In genomic region chr19:4810309-4810708, GRCm38 (mm10) we compare ENCODE assay signal across 8 mouse cellular contexts. TPM values are rescaled to one million over a fixed set of nuclear protein-coding genes. Genes with fewer than 3 reads are reported as not detected.
A peak's percentile ranks its signal among the peaks of the same experiment; 100 is the strongest.
DNase-seq lines count a peak whose midpoint lies in the region; ATAC-seq and TF ChIP-seq lines count a peak whose summit lies in the region.
"Had no signal": no experiment of that assay in that cellular context is flagged by ENCODE, and none has a peak within 500 bp of the region (broad histone marks: within the 10 kb centered on the region; RNA-seq: fewer than 3 reads in every experiment).

No protein-coding gene starts in this region.

- H3K4me1 ChIP-seq in megakaryocyte, embryonic 14.5 days = peaks cover 43% of the 10 kb centered on the region
- peaks cover 5% of the 10 kb centered on the region for H3K4me1 ChIP-seq in embryonic fibroblast, embryonic 13.5 days (ENCODE audit: control insufficient read depth, insufficient read depth, low read length)
- H3K4me1 ChIP-seq in limb, embryonic 13.5 days = peaks cover 26% of the 10 kb centered on the region
- peaks cover 18% of the 10 kb centered on the region for H3K4me1 ChIP-seq in stomach, embryonic 16.5 days (ENCODE audit: control insufficient read depth, insufficient read depth, low read length)

- H3K4me3 ChIP-seq in megakaryocyte, embryonic 14.5 days (replicated peaks) = peak overlapping the region; percentile 99
- peak overlapping the region; percentile 57 for H3K4me3 ChIP-seq in embryonic fibroblast, embryonic 13.5 days (ENCODE audit: insufficient read depth, low read length)
- H3K4me3 ChIP-seq in limb, embryonic 13.5 days = peak overlapping the region; percentile 89
- H3K4me3 ChIP-seq in stomach, embryonic 16.5 days (replicated peaks; ENCODE audit: low read length) = peak overlapping the region; percentile 97

- peak overlapping the region; percentile 85 for H3K4me2 ChIP-seq in limb, embryonic 13.5 days (replicated peaks)
- H3K4me2 ChIP-seq in stomach, embryonic 16.5 days (ENCODE audit: low read depth, low read length) = peak overlapping the region; percentile 61

- peak overlapping the region; percentile 82 for H3K9ac ChIP-seq in limb, embryonic 13.5 days
- peak overlapping the region; percentile 79 for H3K9ac ChIP-seq in stomach, embryonic 16.5 days (ENCODE audit: low read length)

- TF ChIP-seq POLR2A in embryonic fibroblast, embryonic 13.5 days (IDR thresholded peaks at IDR 0.05; ENCODE audit: low read depth, low read length) = no peak

- no peak for DNase-seq in layer of hippocampus, postnatal 14 days (ENCODE audit: low spot score in 2 of 2)
- DNase-seq in urinary bladder, postnatal 10 days (ENCODE audit: low spot score) = no peak

- H3K36me3 ChIP-seq in megakaryocyte, embryonic 14.5 days (replicated peaks; ENCODE audit: low read length) = peaks cover 4% of the 10 kb centered on the region
- H3K36me3 ChIP-seq in limb, embryonic 13.5 days = peaks cover 4% of the 10 kb centered on the region
- no peaks in the 10 kb centered on the region for H3K36me3 ChIP-seq in stomach, embryonic 16.5 days (ENCODE audit: control insufficient read depth, insufficient read depth, low read length)

- WGBS in limb, embryonic 13.5 days = under 1% methylated on average over 14 of the region's 14 CpGs
- WGBS in stomach, embryonic 16.5 days = under 1% methylated on average over 14 of the region's 14 CpGs

- peak overlapping the region; percentile 69; the same call in 1 of the 2 replicates for H3K27ac ChIP-seq in embryonic fibroblast, embryonic 13.5 days (ENCODE audit: insufficient read depth, low read length)
- H3K27ac ChIP-seq in limb, embryonic 13.5 days = peak overlapping the region; percentile 91; the same call in 1 of the 2 replicates
- peak overlapping the region; percentile 94 for H3K27ac ChIP-seq in stomach, embryonic 16.5 days (ENCODE audit: low read length)

- TF ChIP-seq CTCF in embryonic fibroblast, embryonic 13.5 days (IDR thresholded peaks at IDR 0.05; ENCODE audit: borderline replicate concordance, insufficient read depth, low read length) = no peak

- ATAC-seq in megakaryocyte, adult 5-6 weeks (ENCODE audit: poor library complexity, severe bottlenecking) = no peak
- no peak for ATAC-seq in limb, embryonic 13.5 days (ENCODE audit: low FRiP score, low read depth)
- ATAC-seq in stomach, embryonic 16.5 days (ENCODE audit: insufficient read depth, low FRiP score) = no peak

- H3K9me3 ChIP-seq in megakaryocyte, embryonic 14.5 days = peaks cover 4% of the 10 kb centered on the region
- 0 out of 2 replicates have a peak, but pooled peaks cover under 1% of the 10 kb centered on the region for H3K9me3 ChIP-seq in limb, embryonic 13.5 days
- H3K9me3 ChIP-seq in stomach, embryonic 16.5 days (replicated peaks; ENCODE audit: control insufficient read depth, low read length) = no peaks in the 10 kb centered on the region

- H3K27me3 ChIP-seq in megakaryocyte, embryonic 14.5 days (replicated peaks) = no peaks in the 10 kb centered on the region
- no peaks in the 10 kb centered on the region for H3K27me3 ChIP-seq in limb, embryonic 13.5 days
- no peaks in the 10 kb centered on the region for H3K27me3 ChIP-seq in stomach, embryonic 16.5 days (ENCODE audit: control insufficient read depth, insufficient read depth, low read length)

RNA-seq across cellular contexts. Expression of gene Gm21992, which starts 1.1 kb away (rescaled TPM):
- polyA plus RNA-seq in megakaryocyte, embryonic 14.5 days (2012; ENCODE audit: insufficient read depth, low replicate concordance) = 4.9 TPM in 1 of 2 replicates, not detected in the other
- total RNA-seq in megakaryocyte, adult 5-6 weeks (2015) = 13.2 and 22.5 TPM in 2 replicates
- total RNA-seq in megakaryocyte, adult 5-6 weeks (2017) = 34.1 and 52.3 TPM in 2 replicates
- 7.8 and 16.1 TPM in 2 replicates for polyA plus RNA-seq in embryonic fibroblast, embryonic 13.5 days (2011; ENCODE audit: insufficient read length, low read depth, missing spikeins)
- 48.8 and 51.8 TPM in 2 replicates for polyA plus RNA-seq in limb, embryonic 13.5 days (2015; fragmentation: Nextera tagmentation; extraction: Ambion mirVana)
- polyA plus RNA-seq in stomach, embryonic 16.5 days (2015; fragmentation: Nextera tagmentation; extraction: Ambion mirVana) = 32.1 TPM in 2 replicates
- total RNA-seq in layer of hippocampus, postnatal 14 days (2021) = 10 to 100 TPM; 19.9 to 21.4 TPM

RNA-seq across cellular contexts. Expression of gene Rbm14, which starts 1.1 kb away (rescaled TPM):
- polyA plus RNA-seq in megakaryocyte, embryonic 14.5 days (2012; ENCODE audit: insufficient read depth, low replicate concordance) = 15.3 and 27.4 TPM in 2 replicates
- total RNA-seq in megakaryocyte, adult 5-6 weeks (2015) = 25.3 and 30.6 TPM in 2 replicates
- 13.1 and 13.8 TPM in 2 replicates for total RNA-seq in megakaryocyte, adult 5-6 weeks (2017)
- 33.4 and 33.6 TPM in 2 replicates for polyA plus RNA-seq in embryonic fibroblast, embryonic 13.5 days (2011; ENCODE audit: insufficient read length, low read depth, missing spikeins)
- 83.5 and 89.7 TPM in 2 replicates for polyA plus RNA-seq in limb, embryonic 13.5 days (2015; fragmentation: Nextera tagmentation; extraction: Ambion mirVana)
- polyA plus RNA-seq in stomach, embryonic 16.5 days (2015; fragmentation: Nextera tagmentation; extraction: Ambion mirVana) = 74.2 and 75.0 TPM in 2 replicates
- total RNA-seq in layer of hippocampus, postnatal 14 days (2021) = 10 to 100 TPM; 56.1 to 57.2 TPM

RNA-seq across cellular contexts. Expression of gene Rbm4, which starts 16.6 kb away (rescaled TPM):
- 11.4 and 20.1 TPM in 2 replicates for polyA plus RNA-seq in megakaryocyte, embryonic 14.5 days (2012; ENCODE audit: insufficient read depth, low replicate concordance)
- 22.5 and 30.0 TPM in 2 replicates for total RNA-seq in megakaryocyte, adult 5-6 weeks (2015)
- total RNA-seq in megakaryocyte, adult 5-6 weeks (2017) = 45.2 and 51.7 TPM in 2 replicates
- 39.8 and 48.3 TPM in 2 replicates for polyA plus RNA-seq in embryonic fibroblast, embryonic 13.5 days (2011; ENCODE audit: insufficient read length, low read depth, missing spikeins)
- polyA plus RNA-seq in limb, embryonic 13.5 days (2015; fragmentation: Nextera tagmentation; extraction: Ambion mirVana) = 81.7 and 87.7 TPM in 2 replicates
- polyA plus RNA-seq in stomach, embryonic 16.5 days (2015; fragmentation: Nextera tagmentation; extraction: Ambion mirVana) = 47.4 and 47.5 TPM in 2 replicates
- 10 to 100 TPM; 72.9 to 74.7 TPM for total RNA-seq in layer of hippocampus, postnatal 14 days (2021)

RNA-seq across cellular contexts. Expression of gene Ccs, which starts 28.8 kb away (rescaled TPM):
- polyA plus RNA-seq in megakaryocyte, embryonic 14.5 days (2012; ENCODE audit: insufficient read depth, low replicate concordance) = 108 and 160 TPM in 2 replicates
- 20.0 and 22.0 TPM in 2 replicates for total RNA-seq in megakaryocyte, adult 5-6 weeks (2015)
- 24.1 and 26.6 TPM in 2 replicates for total RNA-seq in megakaryocyte, adult 5-6 weeks (2017)
- polyA plus RNA-seq in embryonic fibroblast, embryonic 13.5 days (2011; ENCODE audit: insufficient read length, low read depth, missing spikeins) = 43.3 and 48.7 TPM in 2 replicates
- polyA plus RNA-seq in limb, embryonic 13.5 days (2015; fragmentation: Nextera tagmentation; extraction: Ambion mirVana) = 64.4 and 66.2 TPM in 2 replicates
- 56.6 and 60.3 TPM in 2 replicates for polyA plus RNA-seq in stomach, embryonic 16.5 days (2015; fragmentation: Nextera tagmentation; extraction: Ambion mirVana)
- 10 to 100 TPM; 42.6 to 43.6 TPM for total RNA-seq in layer of hippocampus, postnatal 14 days (2021)

RNA-seq across cellular contexts. Expression of gene Ccdc87, which starts 28.9 kb away (rescaled TPM):
- polyA plus RNA-seq in megakaryocyte, embryonic 14.5 days (2012; ENCODE audit: insufficient read depth, low replicate concordance) = not detected in 2 replicates
- not detected in 2 replicates for total RNA-seq in megakaryocyte, adult 5-6 weeks (2015)
- not detected in 2 replicates for total RNA-seq in megakaryocyte, adult 5-6 weeks (2017)
- 0.26 TPM in 1 of 2 replicates, not detected in the other for polyA plus RNA-seq in embryonic fibroblast, embryonic 13.5 days (2011; ENCODE audit: insufficient read length, low read depth, missing spikeins)
- polyA plus RNA-seq in limb, embryonic 13.5 days (2015; fragmentation: Nextera tagmentation; extraction: Ambion mirVana) = not detected in 2 replicates
- 0.09 TPM in 1 of 2 replicates, not detected in the other for polyA plus RNA-seq in stomach, embryonic 16.5 days (2015; fragmentation: Nextera tagmentation; extraction: Ambion mirVana)
- total RNA-seq in layer of hippocampus, postnatal 14 days (2021) = 1 to 10 TPM; 2.0 TPM
- total RNA-seq: neutrophil, adult 5-6 weeks had no signal
